Mouse (Mus musculus) CH12.LX (cell line): ENCODE results near the gene Stub1. TPM values are rescaled to one million over a fixed set of nuclear protein-coding genes. Genes with fewer than 3 reads are reported as not detected.

Experiments used
- DNase-seq: peaks from one replicate; pipeline ENCODE4 v3.0.0-alpha.2; 2013; ENCODE audit errors: extremely low read depth
- H3K27ac ChIP-seq: 2 replicates; pipeline ENCODE4 v1.5.1; 2012; ENCODE audit warnings: low read depth, mild to moderate bottlenecking, control low read depth, moderate library complexity; ENCODE audit not compliant: insufficient read depth
- H3K27me3 ChIP-seq: replicated peaks from 2 replicates; pipeline ENCODE3; 2012; ENCODE audit warnings: inconsistent platforms
- H3K36me3 ChIP-seq, 2 experiments: replicated peaks in 1 of 2; 2 replicates each; pipeline versions ENCODE3 to v1.6.1; 2012; ENCODE audit warnings: inconsistent platforms in 1 of 2, low read length in 1 of 2, mild to moderate bottlenecking in 1 of 2, mixed read lengths in 1 of 2, moderate library complexity in 1 of 2; ENCODE audit not compliant: control insufficient read depth in 1 of 2, insufficient read depth in 1 of 2
- H3K4me1 ChIP-seq, 2 experiments: 2 replicates each; pipeline ENCODE4 v1.6.1; 2012; ENCODE audit warnings: inconsistent platforms in 1 of 2, moderate library complexity in 1 of 2; ENCODE audit not compliant: insufficient read depth in 2 of 2, control insufficient read depth in 1 of 2
- H3K4me2 ChIP-seq: 2 replicates; pipeline ENCODE4 v1.6.1; 2012; ENCODE audit warnings: low read depth, mild to moderate bottlenecking, control low read depth; ENCODE audit not compliant: poor library complexity, insufficient read depth, severe bottlenecking
- H3K4me3 ChIP-seq, 3 experiments: fragments of 150-350 bp in 1 of 3; sonication (generic) in 1 of 3; replicated peaks in 1 of 3; 2 replicates each; pipeline versions ENCODE3 to v1.5.1; 2011 to 2012; ENCODE audit warnings: low read depth in 2 of 3, low read length in 2 of 3, mild to moderate bottlenecking in 2 of 3, moderate library complexity in 2 of 3, control low read depth in 1 of 3, improper control_type of control experiment in 1 of 3, inconsistent platforms in 1 of 3, mixed read lengths in 1 of 3; ENCODE audit not compliant: poor library complexity in 1 of 3
- H3K79me2 ChIP-seq: replicated peaks from 2 replicates; pipeline ENCODE4 v1.6.1; 2012; ENCODE audit warnings: mild to moderate bottlenecking, moderate library complexity; ENCODE audit not compliant: control insufficient read depth, poor library complexity, insufficient read depth, severe bottlenecking; ENCODE audit errors: extremely low read depth
- H3K9ac ChIP-seq: 2 replicates; pipeline ENCODE4 v1.6.1; 2012; ENCODE audit warnings: low read depth, mild to moderate bottlenecking, control low read depth, moderate library complexity; ENCODE audit not compliant: insufficient read depth
- H3K9me3 ChIP-seq: replicated peaks from 2 replicates; pipeline ENCODE3; 2012; ENCODE audit warnings: low read length, inconsistent platforms, mixed read lengths
- BHLHE40 ChIP-seq: IDR thresholded peaks from 2 replicates; pipeline ENCODE4 v1.6.1; 2011; ENCODE audit warnings: mild to moderate bottlenecking, low read depth, low read length, improper control_type of control experiment
- CHD1 ChIP-seq: IDR thresholded peaks from 2 replicates; pipeline ENCODE4 v1.6.1; 2012; ENCODE audit warnings: low read depth, low read length, improper control_type of control experiment, inconsistent platforms
- CHD2 ChIP-seq: IDR thresholded peaks from 2 replicates; pipeline ENCODE4 v1.6.1; 2011; ENCODE audit warnings: low read length, improper control_type of control experiment
- CTCF ChIP-seq, 2 experiments: IDR thresholded peaks in 1 of 2; conservative IDR thresholded peaks in 1 of 2; 2 replicates each; pipeline ENCODE4 v1.5.1; 2011 to 2012; ENCODE audit warnings: low read depth in 2 of 2, low read length in 2 of 2, improper control_type of control experiment in 1 of 2, inconsistent platforms in 1 of 2, mild to moderate bottlenecking in 1 of 2, moderate library complexity in 1 of 2
- ELF1 ChIP-seq: IDR thresholded peaks from 2 replicates; pipeline ENCODE4 v1.6.1; 2014; ENCODE audit warnings: low read depth, mild to moderate bottlenecking, inconsistent platforms, low read length, improper control_type of control experiment
- EP300 ChIP-seq: IDR thresholded peaks from 2 replicates; pipeline ENCODE4 v1.6.1; 2011; ENCODE audit warnings: low read length, improper control_type of control experiment
- ETS1 ChIP-seq: conservative IDR thresholded peaks from 2 replicates; pipeline ENCODE4 v1.6.1; 2012; ENCODE audit warnings: low read depth, mild to moderate bottlenecking, inconsistent platforms, low read length, improper control_type of control experiment, moderate library complexity
- MAZ ChIP-seq: IDR thresholded peaks from 2 replicates; pipeline ENCODE4 v1.6.1; 2012; ENCODE audit warnings: low read depth, mild to moderate bottlenecking, inconsistent platforms, low read length, improper control_type of control experiment, moderate library complexity
- MEF2A ChIP-seq: IDR thresholded peaks from 2 replicates; pipeline ENCODE4 v1.6.1; 2014; ENCODE audit warnings: low read depth, mild to moderate bottlenecking, inconsistent platforms, low read length, improper control_type of control experiment, borderline replicate concordance
- MXI1 ChIP-seq: IDR thresholded peaks from 2 replicates; pipeline ENCODE4 v1.6.1; 2011; ENCODE audit warnings: mild to moderate bottlenecking, low read depth, low read length, improper control_type of control experiment
- PAX5 ChIP-seq: IDR thresholded peaks from 2 replicates; pipeline ENCODE4 v1.6.1; 2012; ENCODE audit warnings: low read length, inconsistent platforms, mixed read lengths
- POLR2AphosphoS2 ChIP-seq: IDR thresholded peaks from 2 replicates; pipeline ENCODE4 v1.6.1; 2011; ENCODE audit warnings: low read depth, low read length, improper control_type of control experiment
- RCOR1 ChIP-seq: conservative IDR thresholded peaks from 2 replicates; pipeline ENCODE4 v1.6.1; 2012; ENCODE audit warnings: low read depth, mild to moderate bottlenecking, inconsistent platforms, low read length, improper control_type of control experiment
- SIN3A ChIP-seq: IDR thresholded peaks from 2 replicates; pipeline ENCODE4 v1.6.1; 2012; ENCODE audit warnings: low read length, improper control_type of control experiment, inconsistent platforms
- TBP ChIP-seq: conservative IDR thresholded peaks from 2 replicates; pipeline ENCODE4 v1.6.1; 2011; ENCODE audit warnings: low read depth, low read length, improper control_type of control experiment
- TCF12 ChIP-seq: IDR thresholded peaks from 2 replicates; pipeline ENCODE4 v1.6.1; 2014; ENCODE audit warnings: low read depth, mild to moderate bottlenecking, inconsistent platforms, low read length, improper control_type of control experiment
- UBTF ChIP-seq: IDR thresholded peaks from 2 replicates; pipeline ENCODE4 v1.6.1; 2012; ENCODE audit warnings: low read depth, mild to moderate bottlenecking, inconsistent platforms, low read length, improper control_type of control experiment, moderate library complexity
- USF2 ChIP-seq: conservative IDR thresholded peaks from 2 replicates; pipeline ENCODE4 v1.6.1; 2011; ENCODE audit warnings: low read depth, low read length, improper control_type of control experiment
- ZC3H11A ChIP-seq: IDR thresholded peaks from 2 replicates; pipeline ENCODE4 v1.6.1; 2012; ENCODE audit warnings: low read depth, mild to moderate bottlenecking, inconsistent platforms, low read length, improper control_type of control experiment
- ZMIZ1 ChIP-seq: IDR thresholded peaks from 2 replicates; pipeline ENCODE4 v1.6.1; 2012; ENCODE audit warnings: low read depth, mild to moderate bottlenecking, inconsistent platforms, low read length, improper control_type of control experiment
- dilution Hi-C: fragments of 300-500 bp; cut with MboI; formaldehyde crosslinking; loops from 2 replicates; pipeline ENCODE4 v1.14.3; 2020; ENCODE audit warnings: low sequenced_read_pairs; ENCODE audit not compliant: extremely low pct_unique_long_range_greater_than_20kb, extremely low pct_ligation_motif_present
- in situ Hi-C: fragments of 300-500 bp; cut with MboI; formaldehyde crosslinking; loops from 3 replicates; pipeline ENCODE4 v1.14.3; 2019; ENCODE audit warnings: low sequenced_read_pairs, low pct_ligation_motif_present, low pct_unique_long_range_greater_than_20kb, mixed read lengths
- polyA plus RNA-seq: library from polyadenylated mRNA; unstranded; fragments of >175 nt; gene quantifications from 2 replicates; pipeline ENCODE4 v1.2.1, GENCODE M21; 2012; ENCODE audit warnings: low read depth; ENCODE audit not compliant: insufficient read length
- total RNA-seq, 2 experiments: library from RNA; depleted of rRNA; stranded (reverse); fragments of 300-350 nt in 1 of 2; fragments of >200 nt in 1 of 2; gene quantifications; 2 replicates each; pipeline ENCODE4 v1.2.3; 2012 to 2014

Gene Stub1
- total and polyA plus RNA-seq, 3 experiments: 62.9 to 98.3 (median 84.8) TPM

- no peaks in the 10 kb centered on the region for H3K36me3 ChIP-seq
- TF ChIP-seq CHD1 (no peak), CTCF (conservative IDR thresholded peaks at IDR 0.05 in 1 of 2, IDR thresholded peaks at IDR 0.05 in 1 of 2; ENCODE audit: low read depth in 2 of 2, low read length in 2 of 2) (peak in 1 of 2 experiments; percentile 0; a peak in 1 of 4 replicates)
- TF ChIP-seq, all 38 proteins: peak for 1
- Histone ChIP-seq H3K4me2 (no peak within 1 kb of the TSS), H3K79me2 (no peaks in the 10 kb centered on the region), H3K27me3 (peaks cover 74% of the 10 kb centered on the region), H3K9me3 (no peaks in the 10 kb centered on the region), H3K4me1 (no peaks in the 10 kb centered on the region), H3K9ac (no peak within 1 kb of the TSS), H3K4me3 (no peak within 1 kb of the TSS), H3K27ac (no peak within 1 kb of the TSS)
- in situ Hi-C loops: no loop called here
- DNase-seq: no peak
- dilution Hi-C loops: no loop called here
These were observed 24.2 kb downstream of the Stub1 start, which contains the start of gene Fbxl16 for GRCm38 (mm10) chr17:25808789-25809605. Gene Fbxl16, plus strand, starts transcription at chr17:25809085.

- Histone ChIP-seq H3K79me2 (no peaks in the 10 kb centered on the region), H3K9ac (no peak overlapping the region), H3K27ac (no peak overlapping the region), H3K27me3 (peaks cover 74% of the 10 kb centered on the region), H3K4me2 (no peak overlapping the region), H3K4me3 (no peak overlapping the region), H3K36me3 (no peaks in the 10 kb centered on the region), H3K9me3 (no peaks in the 10 kb centered on the region), H3K4me1 (0 out of 4 replicates have a peak, but pooled peaks cover 0 to 3% of the 10 kb centered on the region in 2 experiments)
- in situ Hi-C loops (no loop called here), dilution Hi-C loops (no loop called here)
- TF ChIP-seq EP300 (no peak), PAX5 (no peak), POLR2AphosphoS2 (no peak), ELF1 (no peak), RCOR1 (no peak), MEF2A (no peak), UBTF (no peak), CHD2 (no peak), USF2 (no peak), MXI1 (no peak), ETS1 (no peak), BHLHE40 (no peak), ZC3H11A (no peak), TBP (no peak), TCF12 (no peak), MAZ (no peak), SIN3A (no peak), ZMIZ1 (no peak)
- DNase-seq: no peak
These were observed 25.2 kb downstream of the Stub1 start for GRCm38 (mm10) chr17:25808028-25808427.
